Mouse (Mus musculus) olfactory bulb, adult 2 months (tissue): ENCODE measurements around the gene Paqr8.

Experiments
- CTCF ChIP-seq: fragments of 200-500 bp; IDR thresholded peaks from 2 replicates; pipeline ENCODE4 v1.5.1; 2012; ENCODE audit warnings: low read depth, mild to moderate bottlenecking, low read length, moderate library complexity; ENCODE audit not compliant: insufficient read depth
- POLR2A ChIP-seq: fragments of 200-500 bp; IDR thresholded peaks from 2 replicates; pipeline ENCODE4 v1.6.1; 2012; ENCODE audit warnings: mild to moderate bottlenecking, low read depth, low read length, moderate library complexity; ENCODE audit not compliant: insufficient read depth

GRCm38 (mm10) chr1:20980553-20980952 lies 90.1 kb downstream of the Paqr8 start:
- TF ChIP-seq CTCF: no peak
- TF ChIP-seq POLR2A: no peak
